Mouse (Mus musculus): ENCODE measurements at regions not wholly inside any gene's neighbourhood (a gene's known extent, or its start where the extent isn't known, plus 50 kb on each side); places are given as distances from the start of the nearest gene placed in this dataset.

- no peaks in the 10 kb centered on the region for H3K9me3 ChIP-seq (ENCODE audit: control insufficient read depth, low read length)
- no peak overlapping the region for H3K4me3 ChIP-seq (replicated peaks; ENCODE audit: low read length)
- peaks cover 13% of the 10 kb centered on the region for H3K4me1 ChIP-seq (replicated peaks; ENCODE audit: control insufficient read depth, insufficient read depth, low read length)
- WGBS, result 72% methylated on average over 9 of the region's 9 CpGs
- H3K9ac ChIP-seq (replicated peaks; ENCODE audit: low read depth, low read length), result no peak overlapping the region
- no peak for ATAC-seq
- H3K27me3 ChIP-seq (replicated peaks; ENCODE audit: control insufficient read depth, insufficient read depth, low read length), result no peaks in the 10 kb centered on the region
- no peak overlapping the region for H3K4me2 ChIP-seq (ENCODE audit: low read length)
- H3K36me3 ChIP-seq (ENCODE audit: control insufficient read depth, insufficient read depth), result no peaks in the 10 kb centered on the region
- no peak overlapping the region for H3K27ac ChIP-seq (ENCODE audit: low read length)
Measured at GRCm38 (mm10) chr13:99761843-99762242, 139.0 kb downstream of the Cartpt start.

- Histone ChIP-seq H3K4me3 (replicated peaks; ENCODE audit: low read length) (no peak overlapping the region), H3K4me2 (ENCODE audit: low read length) (no peak overlapping the region), H3K9me3 (ENCODE audit: control insufficient read depth, low read length) (no peaks in the 10 kb centered on the region), H3K27me3 (replicated peaks; ENCODE audit: control insufficient read depth, insufficient read depth, low read length) (no peaks in the 10 kb centered on the region), H3K4me1 (replicated peaks; ENCODE audit: control insufficient read depth, insufficient read depth, low read length) (peaks cover 13% of the 10 kb centered on the region), H3K36me3 (ENCODE audit: control insufficient read depth, insufficient read depth) (no peaks in the 10 kb centered on the region), H3K9ac (replicated peaks; ENCODE audit: low read depth, low read length) (no peak overlapping the region), H3K27ac (ENCODE audit: low read length) (no peak overlapping the region)
- no peak for ATAC-seq
- 71% methylated on average over 4 of the region's 4 CpGs for WGBS
Measured at GRCm38 (mm10) chr13:99761423-99761822, 139.5 kb downstream of the Cartpt start.

DNA sequence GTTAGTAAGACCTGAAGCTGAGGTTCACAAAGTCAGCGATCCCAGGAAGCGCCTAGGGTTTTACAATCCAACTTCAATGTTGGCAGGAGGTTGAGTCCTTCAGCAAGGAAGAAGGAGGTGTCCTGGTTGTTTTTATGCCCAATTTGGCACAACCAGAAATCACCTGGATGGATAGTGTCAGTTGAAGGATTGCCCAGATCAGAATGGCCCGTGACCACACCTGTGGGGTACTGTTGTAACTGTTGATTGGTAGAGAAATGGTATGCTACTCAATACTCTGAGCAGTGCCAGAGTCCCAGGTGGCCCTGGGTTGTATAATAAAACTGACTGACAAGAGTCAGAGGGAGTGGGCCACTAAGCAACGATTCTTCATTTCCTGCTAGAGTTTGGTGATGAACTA is 140.2 kb downstream of the Cartpt start:
- no peak overlapping the region for H3K27ac ChIP-seq (ENCODE audit: low read length)
- H3K36me3 ChIP-seq (ENCODE audit: control insufficient read depth, insufficient read depth), result no peaks in the 10 kb centered on the region
- H3K4me1 ChIP-seq (replicated peaks; ENCODE audit: control insufficient read depth, insufficient read depth, low read length), result peaks cover 10% of the 10 kb centered on the region
- no peak overlapping the region for H3K4me2 ChIP-seq (ENCODE audit: low read length)
- H3K9me3 ChIP-seq (ENCODE audit: control insufficient read depth, low read length), result no peaks in the 10 kb centered on the region; the same call in 1 of the 2 replicates
- WGBS, result 85% methylated on average over 4 of the region's 4 CpGs
- H3K9ac ChIP-seq (replicated peaks; ENCODE audit: low read depth, low read length), result no peak overlapping the region
- H3K27me3 ChIP-seq (replicated peaks; ENCODE audit: control insufficient read depth, insufficient read depth, low read length), result no peaks in the 10 kb centered on the region
- no peak overlapping the region for H3K4me3 ChIP-seq (replicated peaks; ENCODE audit: low read length)
- ATAC-seq, result no peak

GRCm38 (mm10) chr13:99759256-99760044 is 141.4 kb downstream of the Cartpt start:
- H3K4me2 ChIP-seq (ENCODE audit: low read length), result peak overlapping the region; percentile 16; the same call in 1 of the 2 replicates

GRCm38 (mm10) chr13:99754701-99755100 is 146.2 kb downstream of the Cartpt start:
- Histone ChIP-seq H3K9me3 (ENCODE audit: control insufficient read depth, low read length) (no peaks in the 10 kb centered on the region; the same call in 1 of the 2 replicates), H3K27ac (ENCODE audit: low read length) (no peak overlapping the region), H3K36me3 (ENCODE audit: control insufficient read depth, insufficient read depth) (no peaks in the 10 kb centered on the region), H3K27me3 (replicated peaks; ENCODE audit: control insufficient read depth, insufficient read depth, low read length) (no peaks in the 10 kb centered on the region), H3K4me1 (replicated peaks; ENCODE audit: control insufficient read depth, insufficient read depth, low read length) (peaks cover 15% of the 10 kb centered on the region), H3K4me3 (replicated peaks; ENCODE audit: low read length) (no peak overlapping the region), H3K9ac (replicated peaks; ENCODE audit: low read depth, low read length) (no peak overlapping the region), H3K4me2 (ENCODE audit: low read length) (no peak overlapping the region)
- 71% methylated on average over 5 of the region's 5 CpGs for WGBS
- peak; percentile 26 for ATAC-seq

More at GRCm38 (mm10) chr13:99759256-99760044, 141.4 kb downstream of the Cartpt start:
- Histone ChIP-seq H3K9ac (replicated peaks; ENCODE audit: low read depth, low read length) (no peak overlapping the region), H3K9me3 (ENCODE audit: control insufficient read depth, low read length) (no peaks in the 10 kb centered on the region; the same call in 1 of the 2 replicates), H3K4me1 (replicated peaks; ENCODE audit: control insufficient read depth, insufficient read depth, low read length) (peaks cover 15% of the 10 kb centered on the region), H3K27ac (ENCODE audit: low read length) (no peak overlapping the region), H3K4me3 (replicated peaks; ENCODE audit: low read length) (no peak overlapping the region), H3K36me3 (ENCODE audit: control insufficient read depth, insufficient read depth) (no peaks in the 10 kb centered on the region), H3K27me3 (replicated peaks; ENCODE audit: control insufficient read depth, insufficient read depth, low read length) (no peaks in the 10 kb centered on the region)
- 41% methylated on average over 10 of the region's 10 CpGs for WGBS
- peak; percentile 83 for ATAC-seq

- no peak overlapping the region for H3K9ac ChIP-seq (replicated peaks; ENCODE audit: low read depth, low read length)
- H3K27me3 ChIP-seq (replicated peaks; ENCODE audit: control insufficient read depth, insufficient read depth, low read length), result no peaks in the 10 kb centered on the region
- H3K4me3 ChIP-seq (replicated peaks; ENCODE audit: low read length), result no peak overlapping the region
- ATAC-seq, result peak; percentile 47
- no peaks in the 10 kb centered on the region; the same call in 1 of the 2 replicates for H3K9me3 ChIP-seq (ENCODE audit: control insufficient read depth, low read length)
- H3K36me3 ChIP-seq (ENCODE audit: control insufficient read depth, insufficient read depth), result no peaks in the 10 kb centered on the region
- WGBS, result 62% methylated on average over 5 of the region's 5 CpGs
- peaks cover 10% of the 10 kb centered on the region for H3K4me1 ChIP-seq (replicated peaks; ENCODE audit: control insufficient read depth, insufficient read depth, low read length)
- H3K27ac ChIP-seq (ENCODE audit: low read length), result no peak overlapping the region
- H3K4me2 ChIP-seq (ENCODE audit: low read length), result no peak overlapping the region
Measured at GRCm38 (mm10) chr13:99754251-99754652, 146.6 kb downstream of the Cartpt start.

DNA sequence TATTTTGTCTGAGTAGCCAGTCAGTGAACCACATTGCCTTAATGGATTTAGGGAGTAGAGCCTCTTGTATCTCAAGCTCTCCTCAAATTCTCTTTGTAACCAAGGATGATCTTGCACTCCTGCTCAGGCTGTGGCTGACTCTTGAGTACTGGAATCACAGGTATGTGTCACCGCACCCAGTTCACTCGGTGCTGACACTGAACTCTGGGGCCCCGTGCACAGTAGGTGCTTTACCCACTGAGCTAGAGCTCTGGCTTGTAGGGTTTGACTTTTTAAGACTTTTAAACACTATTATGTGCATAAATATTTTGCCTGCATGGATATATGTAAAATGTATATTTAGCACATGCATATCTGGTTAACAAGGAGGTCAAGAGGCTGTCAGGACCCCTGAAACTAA is 147.4 kb downstream of the Cartpt start:
- H3K27ac ChIP-seq (ENCODE audit: low read length), result no peak overlapping the region
- H3K4me2 ChIP-seq (ENCODE audit: low read length), result no peak overlapping the region
- WGBS, result 90% methylated on average over 3 of the region's 3 CpGs
- no peaks in the 10 kb centered on the region for H3K27me3 ChIP-seq (replicated peaks; ENCODE audit: control insufficient read depth, insufficient read depth, low read length)
- H3K9me3 ChIP-seq (ENCODE audit: control insufficient read depth, low read length), result no peaks in the 10 kb centered on the region; the same call in 1 of the 2 replicates
- no peak overlapping the region for H3K4me3 ChIP-seq (replicated peaks; ENCODE audit: low read length)
- ATAC-seq, result no peak
- no peak overlapping the region for H3K9ac ChIP-seq (replicated peaks; ENCODE audit: low read depth, low read length)
- no peaks in the 10 kb centered on the region for H3K36me3 ChIP-seq (ENCODE audit: control insufficient read depth, insufficient read depth)
- H3K4me1 ChIP-seq (replicated peaks; ENCODE audit: control insufficient read depth, insufficient read depth, low read length), result peaks cover 9% of the 10 kb centered on the region

GRCm38 (mm10) chr13:99750729-99751128 is 150.2 kb downstream of the Cartpt start:
- H3K27me3 ChIP-seq (replicated peaks; ENCODE audit: control insufficient read depth, insufficient read depth, low read length), result no peaks in the 10 kb centered on the region
- ATAC-seq, result peak; percentile 54; the same call in 1 of the 2 replicates
- H3K36me3 ChIP-seq (ENCODE audit: control insufficient read depth, insufficient read depth), result no peaks in the 10 kb centered on the region
- no peak overlapping the region for H3K4me2 ChIP-seq (ENCODE audit: low read length)
- no peaks in the 10 kb centered on the region; the same call in 1 of the 2 replicates for H3K9me3 ChIP-seq (ENCODE audit: control insufficient read depth, low read length)
- peaks cover 9% of the 10 kb centered on the region for H3K4me1 ChIP-seq (replicated peaks; ENCODE audit: control insufficient read depth, insufficient read depth, low read length)
- no peak overlapping the region for H3K27ac ChIP-seq (ENCODE audit: low read length)
- WGBS, result 56% methylated on average over 8 of the region's 8 CpGs
- no peak overlapping the region for H3K4me3 ChIP-seq (replicated peaks; ENCODE audit: low read length)
- H3K9ac ChIP-seq (replicated peaks; ENCODE audit: low read depth, low read length), result no peak overlapping the region

DNA sequence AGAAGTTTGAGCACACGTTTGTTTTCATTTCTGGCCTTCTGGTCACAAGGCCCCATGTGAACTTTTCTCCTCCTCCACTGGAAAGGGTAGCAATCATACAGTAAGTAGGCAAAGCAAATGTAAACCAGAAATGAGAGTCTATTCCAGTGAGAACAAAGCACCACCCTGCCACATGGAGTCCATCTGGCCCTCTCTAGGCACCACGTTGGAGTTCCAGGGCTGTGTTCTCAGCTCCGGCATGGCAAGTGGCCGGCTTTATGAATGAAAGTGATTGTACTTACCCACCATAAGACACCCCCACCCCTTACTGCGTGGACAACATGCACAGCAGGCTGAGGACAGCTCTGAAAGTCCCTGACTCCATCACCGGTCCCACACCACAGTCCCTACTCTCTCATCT is 151.5 kb downstream of the Cartpt start:
- Histone ChIP-seq H3K27me3 (replicated peaks; ENCODE audit: control insufficient read depth, insufficient read depth, low read length) (no peaks in the 10 kb centered on the region), H3K4me2 (ENCODE audit: low read length) (no peak overlapping the region), H3K9me3 (ENCODE audit: control insufficient read depth, low read length) (no peaks in the 10 kb centered on the region), H3K27ac (ENCODE audit: low read length) (no peak overlapping the region), H3K9ac (replicated peaks; ENCODE audit: low read depth, low read length) (no peak overlapping the region), H3K4me3 (replicated peaks; ENCODE audit: low read length) (no peak overlapping the region), H3K4me1 (replicated peaks; ENCODE audit: control insufficient read depth, insufficient read depth, low read length) (peaks cover 9% of the 10 kb centered on the region), H3K36me3 (ENCODE audit: control insufficient read depth, insufficient read depth) (no peaks in the 10 kb centered on the region)
- 72% methylated on average over 6 of the region's 6 CpGs for WGBS
- ATAC-seq, result no peak

Data from forebrain, embryonic 16.5 days (tissue).